Mouse (Mus musculus): ENCODE measurements around the gene Ubfd1. TPM values are rescaled to one million over a fixed set of nuclear protein-coding genes. Genes with fewer than 3 reads are reported as not detected.

The Ubfd1 gene
- polyA plus RNA-seq, 1 experiment = 19.6 TPM

GRCm38 (mm10) chr7:122034348-122034747 lies 32.6 kb upstream of the Ubfd1 start:
- Histone ChIP-seq H3K4me3 (ENCODE audit: insufficient read depth, low read depth, low read length) (no peak overlapping the region), H3K27me3 (replicated peaks; ENCODE audit: control insufficient read depth, insufficient read depth, low read length) (no peaks in the 10 kb centered on the region), H3K36me3 (ENCODE audit: control insufficient read depth, insufficient read depth, low read length) (no peaks in the 10 kb centered on the region; the same call in 1 of the 2 replicates), H3K27ac (ENCODE audit: insufficient read depth, low read depth, low read length) (no peak overlapping the region), H3K4me1 (ENCODE audit: control insufficient read depth, insufficient read depth, low read length) (no peaks in the 10 kb centered on the region)
- no peak for DNase-seq
- WGBS = 19% methylated on average over 2 of the region's 2 CpGs
- peak; percentile 64 for TF ChIP-seq CTCF (conservative IDR thresholded peaks at IDR 0.05; ENCODE audit: insufficient read depth, insufficient read length, low read depth, low read length)
- no peak for TF ChIP-seq POLR2A (IDR thresholded peaks at IDR 0.05; ENCODE audit: low read depth, low read length)

- 82% methylated on average over 8 of the region's 8 CpGs for WGBS
- TF ChIP-seq POLR2A (IDR thresholded peaks at IDR 0.05; ENCODE audit: low read depth, low read length) = no peak
- no peak for TF ChIP-seq CTCF (conservative IDR thresholded peaks at IDR 0.05; ENCODE audit: insufficient read depth, insufficient read length, low read depth, low read length)
- no peak for DNase-seq
- no peaks in the 10 kb centered on the region for H3K27me3 ChIP-seq (replicated peaks; ENCODE audit: control insufficient read depth, insufficient read depth, low read length)
- no peak overlapping the region for H3K4me3 ChIP-seq (ENCODE audit: insufficient read depth, low read depth, low read length)
- no peaks in the 10 kb centered on the region for H3K4me1 ChIP-seq (ENCODE audit: control insufficient read depth, insufficient read depth, low read length)
- no peaks in the 10 kb centered on the region; the same call in 1 of the 2 replicates for H3K36me3 ChIP-seq (ENCODE audit: control insufficient read depth, insufficient read depth, low read length)
- H3K27ac ChIP-seq (ENCODE audit: insufficient read depth, low read depth, low read length) = no peak overlapping the region
These were observed 22.9 kb upstream of the Ubfd1 start for GRCm38 (mm10) chr7:122044106-122044505.

- peak overlapping the region; percentile 16; the same call in 1 of the 2 replicates for H3K27ac ChIP-seq (ENCODE audit: insufficient read depth, low read depth, low read length)
- DNase-seq = peak; percentile 28
- H3K27me3 ChIP-seq (replicated peaks; ENCODE audit: control insufficient read depth, insufficient read depth, low read length) = no peaks in the 10 kb centered on the region
- no peak overlapping the region for H3K4me3 ChIP-seq (ENCODE audit: insufficient read depth, low read depth, low read length)
- WGBS = 52% methylated on average over 4 of the region's 4 CpGs
- no peaks in the 10 kb centered on the region for H3K4me1 ChIP-seq (ENCODE audit: control insufficient read depth, insufficient read depth, low read length)
- TF ChIP-seq POLR2A (IDR thresholded peaks at IDR 0.05; ENCODE audit: low read depth, low read length) = no peak
- TF ChIP-seq CTCF (conservative IDR thresholded peaks at IDR 0.05; ENCODE audit: insufficient read depth, insufficient read length, low read depth, low read length) = no peak
- H3K36me3 ChIP-seq (ENCODE audit: control insufficient read depth, insufficient read depth, low read length) = no peaks in the 10 kb centered on the region; the same call in 1 of the 2 replicates
These were observed 21.8 kb upstream of the Ubfd1 start for GRCm38 (mm10) chr7:122045181-122045634.

GRCm38 (mm10) chr7:122045711-122046110 lies 21.3 kb upstream of the Ubfd1 start:
- H3K27me3 ChIP-seq (replicated peaks; ENCODE audit: control insufficient read depth, insufficient read depth, low read length) = no peaks in the 10 kb centered on the region
- H3K36me3 ChIP-seq (ENCODE audit: control insufficient read depth, insufficient read depth, low read length) = no peaks in the 10 kb centered on the region; the same call in 1 of the 2 replicates
- no peak for TF ChIP-seq CTCF (conservative IDR thresholded peaks at IDR 0.05; ENCODE audit: insufficient read depth, insufficient read length, low read depth, low read length)
- no peak for TF ChIP-seq POLR2A (IDR thresholded peaks at IDR 0.05; ENCODE audit: low read depth, low read length)
- no peak overlapping the region for H3K27ac ChIP-seq (ENCODE audit: insufficient read depth, low read depth, low read length)
- H3K4me3 ChIP-seq (ENCODE audit: insufficient read depth, low read depth, low read length) = no peak overlapping the region
- no peaks in the 10 kb centered on the region for H3K4me1 ChIP-seq (ENCODE audit: control insufficient read depth, insufficient read depth, low read length)
- WGBS = 89% methylated on average over 1 of the region's 1 CpGs
- no peak for DNase-seq

- TF ChIP-seq POLR2A (IDR thresholded peaks at IDR 0.05; ENCODE audit: low read depth, low read length) = no peak
- TF ChIP-seq CTCF (conservative IDR thresholded peaks at IDR 0.05; ENCODE audit: insufficient read depth, insufficient read length, low read depth, low read length) = no peak
- no peak overlapping the region for H3K27ac ChIP-seq (ENCODE audit: insufficient read depth, low read depth, low read length)
- DNase-seq = no peak
- 81% methylated on average over 2 of the region's 2 CpGs for WGBS
- H3K4me3 ChIP-seq (ENCODE audit: insufficient read depth, low read depth, low read length) = no peak overlapping the region
- no peaks in the 10 kb centered on the region for H3K4me1 ChIP-seq (ENCODE audit: control insufficient read depth, insufficient read depth, low read length)
- no peaks in the 10 kb centered on the region; the same call in 1 of the 2 replicates for H3K36me3 ChIP-seq (ENCODE audit: control insufficient read depth, insufficient read depth, low read length)
- H3K27me3 ChIP-seq (replicated peaks; ENCODE audit: control insufficient read depth, insufficient read depth, low read length) = no peaks in the 10 kb centered on the region
These were observed 20.2 kb upstream of the Ubfd1 start for GRCm38 (mm10) chr7:122046813-122047212.

- Histone ChIP-seq H3K27me3 (replicated peaks; ENCODE audit: control insufficient read depth, insufficient read depth, low read length) (no peaks in the 10 kb centered on the region), H3K27ac (ENCODE audit: insufficient read depth, low read depth, low read length) (no peak overlapping the region), H3K4me1 (ENCODE audit: control insufficient read depth, insufficient read depth, low read length) (no peaks in the 10 kb centered on the region), H3K4me3 (ENCODE audit: insufficient read depth, low read depth, low read length) (no peak overlapping the region), H3K36me3 (ENCODE audit: control insufficient read depth, insufficient read depth, low read length) (no peaks in the 10 kb centered on the region; the same call in 1 of the 2 replicates)
- no peak for DNase-seq
- WGBS = 94% methylated on average over 9 of the region's 9 CpGs
- TF ChIP-seq CTCF (conservative IDR thresholded peaks at IDR 0.05; ENCODE audit: insufficient read depth, insufficient read length, low read depth, low read length) = no peak
- no peak for TF ChIP-seq POLR2A (IDR thresholded peaks at IDR 0.05; ENCODE audit: low read depth, low read length)
These were observed 18.8 kb upstream of the Ubfd1 start for GRCm38 (mm10) chr7:122048191-122048590.

GRCm38 (mm10) chr7:122050834-122051233 lies 16.1 kb upstream of the Ubfd1 start:
- H3K27ac ChIP-seq (ENCODE audit: insufficient read depth, low read depth, low read length) = no peak overlapping the region
- no peaks in the 10 kb centered on the region; the same call in 1 of the 2 replicates for H3K36me3 ChIP-seq (ENCODE audit: control insufficient read depth, insufficient read depth, low read length)
- no peaks in the 10 kb centered on the region for H3K27me3 ChIP-seq (replicated peaks; ENCODE audit: control insufficient read depth, insufficient read depth, low read length)
- DNase-seq = no peak
- TF ChIP-seq CTCF (conservative IDR thresholded peaks at IDR 0.05; ENCODE audit: insufficient read depth, insufficient read length, low read depth, low read length) (no peak), POLR2A (IDR thresholded peaks at IDR 0.05; ENCODE audit: low read depth, low read length) (no peak)
- 71% methylated on average over 1 of the region's 1 CpGs for WGBS
- no peak overlapping the region for H3K4me3 ChIP-seq (ENCODE audit: insufficient read depth, low read depth, low read length)
- H3K4me1 ChIP-seq (ENCODE audit: control insufficient read depth, insufficient read depth, low read length) = no peaks in the 10 kb centered on the region

All from kidney, adult 2 months (tissue).